Mouse (Mus musculus) forebrain, embryonic 14.5 days (tissue): Measurements from ENCODE around the gene Slc20a1. TPM values are rescaled to one million over a fixed set of nuclear protein-coding genes. Genes with fewer than 3 reads are reported as not detected.

Experiments
- ATAC-seq: fragments of 200-750 bp; cut with Nextera tagmentation; 2 replicates; pipeline ENCODE4 v1.8.0; 2017; ENCODE audit warnings: mild to moderate bottlenecking, moderate library complexity
- DNase-seq: peaks from one replicate; pipeline ENCODE4 v3.0.0-alpha.2; 2015; ENCODE audit warnings: low spot score
- H3K27ac ChIP-seq: fragments of 300-500 bp; sonication (generic); 2 replicates; pipeline ENCODE4 v1.5.1; 2014; ENCODE audit warnings: low read depth, mild to moderate bottlenecking, control low read depth, low read length, moderate library complexity
- H3K27me3 ChIP-seq: fragments of 300-500 bp; sonication (generic); replicated peaks from 2 replicates; pipeline ENCODE4 v1.6.1; 2014; ENCODE audit warnings: low read length, control low read depth, mixed read lengths; ENCODE audit not compliant: control insufficient read depth, insufficient read depth
- H3K36me3 ChIP-seq: fragments of 300-500 bp; sonication (generic); 2 replicates; pipeline ENCODE4 v1.6.1; 2014; ENCODE audit warnings: low read length, control low read depth; ENCODE audit not compliant: control insufficient read depth, insufficient read depth
- H3K4me1 ChIP-seq: fragments of 300-500 bp; sonication (generic); 2 replicates; pipeline ENCODE4 v1.6.1; 2014; ENCODE audit warnings: antibody characterized with exemption, low read length, control low read depth; ENCODE audit not compliant: control insufficient read depth, insufficient read depth
- H3K4me2 ChIP-seq: fragments of 300-500 bp; sonication (generic); 2 replicates; pipeline ENCODE4 v1.6.1; 2014; ENCODE audit warnings: mild to moderate bottlenecking, control low read depth, low read length
- H3K4me3 ChIP-seq: fragments of 300-500 bp; sonication (generic); 2 replicates; pipeline ENCODE4 v1.5.1; 2014; ENCODE audit warnings: low read depth, low read length, control low read depth
- H3K9ac ChIP-seq: fragments of 300-500 bp; sonication (generic); 2 replicates; pipeline ENCODE4 v1.6.1; 2014; ENCODE audit warnings: mild to moderate bottlenecking, low read length, control low read depth, moderate library complexity
- H3K9me3 ChIP-seq: fragments of 300-500 bp; sonication (generic); replicated peaks from 2 replicates; pipeline ENCODE4 v1.6.1; 2016; ENCODE audit warnings: low read length, control low read depth, mixed read lengths; ENCODE audit not compliant: control insufficient read depth
- WGBS: fragments of 180-500 bp; shearing (Covaris S2); extraction: QIAGEN DNeasy Blood & Tissue Kit; methylation state at CpG from one replicate; pipeline ENCODE4 v1.1.7; 2014; 5-methylcytosine and 5-hydroxymethylcytosine counted together
- polyA plus RNA-seq: library from polyadenylated mRNA; unstranded; fragments of >200 nt; fragmentation: Nextera tagmentation; extraction: Ambion mirVana; gene quantifications from 2 replicates; pipeline ENCODE4 v1.2.1, GENCODE M21; 2014

Gene Slc20a1
- polyA plus RNA-seq, 1 experiment from 2014 or later = 46.8 TPM

- 14% methylated on average over 30 of the region's 31 CpGs for WGBS
- peaks cover 32% of the 10 kb centered on the region for H3K36me3 ChIP-seq
- peak overlapping the region; percentile 94 for H3K9ac ChIP-seq
- no peaks in the 10 kb centered on the region for H3K27me3 ChIP-seq
- peak overlapping the region; percentile 91 for H3K4me2 ChIP-seq
- peak overlapping the region; percentile 89 for H3K27ac ChIP-seq
- H3K9me3 ChIP-seq = no peaks in the 10 kb centered on the region
- H3K4me3 ChIP-seq = peak overlapping the region; percentile 81
- peaks cover 25% of the 10 kb centered on the region for H3K4me1 ChIP-seq
- ATAC-seq (peak; percentile 9), DNase-seq (peak; percentile 57)
Measured at GRCm38 (mm10) chr2:129199328-129200085, 943 bp downstream of the Slc20a1 start.

- Histone ChIP-seq H3K27ac (no peak overlapping the region), H3K9me3 (no peaks in the 10 kb centered on the region), H3K4me2 (no peak overlapping the region), H3K4me1 (peaks cover 15% of the 10 kb centered on the region), H3K36me3 (peaks cover 86% of the 10 kb centered on the region), H3K27me3 (no peaks in the 10 kb centered on the region), H3K9ac (no peak overlapping the region), H3K4me3 (no peak overlapping the region)
- DNase-seq (no peak), ATAC-seq (no peak)
- WGBS = 76% methylated on average over 6 of the region's 6 CpGs
Measured at GRCm38 (mm10) chr2:129205000-129205399, 6.4 kb downstream of the Slc20a1 start.

- Histone ChIP-seq H3K4me1 (no peaks in the 10 kb centered on the region), H3K4me2 (no peak overlapping the region), H3K27ac (no peak overlapping the region), H3K36me3 (peaks cover 97% of the 10 kb centered on the region), H3K9me3 (no peaks in the 10 kb centered on the region), H3K9ac (no peak overlapping the region), H3K27me3 (no peaks in the 10 kb centered on the region), H3K4me3 (no peak overlapping the region)
- ATAC-seq = no peak
- no peak for DNase-seq
- 84% methylated on average over 8 of the region's 8 CpGs for WGBS
Measured at GRCm38 (mm10) chr2:129206824-129207223, 8.3 kb downstream of the Slc20a1 start.

DNA sequence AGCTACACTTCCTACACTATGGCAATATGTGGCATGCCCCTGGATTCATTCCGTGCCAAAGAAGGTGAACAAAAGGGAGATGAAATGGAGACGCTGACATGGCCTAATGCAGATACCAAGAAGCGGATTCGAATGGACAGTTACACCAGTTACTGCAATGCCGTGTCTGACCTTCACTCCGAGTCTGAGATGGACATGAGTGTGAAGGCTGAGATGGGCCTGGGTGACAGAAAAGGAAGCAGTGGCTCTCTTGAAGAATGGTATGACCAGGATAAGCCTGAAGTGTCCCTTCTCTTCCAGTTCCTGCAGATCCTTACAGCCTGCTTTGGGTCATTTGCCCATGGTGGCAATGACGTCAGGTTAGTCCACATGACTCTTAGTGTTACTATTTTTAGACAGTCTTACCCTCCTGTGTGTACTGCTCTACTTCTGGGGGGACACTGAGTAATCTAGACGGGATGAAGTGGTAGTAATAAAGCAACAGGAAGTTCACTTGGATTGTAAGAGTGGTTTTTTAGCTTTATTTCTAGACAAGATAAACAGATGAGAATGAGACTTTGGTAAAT is 9.7 kb downstream of the Slc20a1 start:
- 93% methylated on average over 8 of the region's 8 CpGs for WGBS
- Histone ChIP-seq H3K27me3 (no peaks in the 10 kb centered on the region), H3K4me2 (no peak overlapping the region), H3K4me3 (no peak overlapping the region), H3K27ac (no peak overlapping the region), H3K9me3 (no peaks in the 10 kb centered on the region), H3K4me1 (no peaks in the 10 kb centered on the region), H3K9ac (no peak overlapping the region), H3K36me3 (peaks cover 94% of the 10 kb centered on the region)
- ATAC-seq = no peak
- DNase-seq = no peak

- DNase-seq (no peak), ATAC-seq (no peak)
- peaks cover 75% of the 10 kb centered on the region for H3K36me3 ChIP-seq
- 91% methylated on average over 8 of the region's 8 CpGs for WGBS
- no peak overlapping the region for H3K4me2 ChIP-seq
- H3K9ac ChIP-seq = no peak overlapping the region
- no peak overlapping the region for H3K27ac ChIP-seq
- no peaks in the 10 kb centered on the region for H3K4me1 ChIP-seq
- H3K27me3 ChIP-seq = no peaks in the 10 kb centered on the region
- H3K4me3 ChIP-seq = no peak overlapping the region
- H3K9me3 ChIP-seq = no peaks in the 10 kb centered on the region
Measured at GRCm38 (mm10) chr2:129210089-129210749, 11.7 kb downstream of the Slc20a1 start.

- H3K4me3 ChIP-seq = no peak overlapping the region
- DNase-seq (no peak), ATAC-seq (no peak)
- H3K9me3 ChIP-seq = no peaks in the 10 kb centered on the region
- no peak overlapping the region for H3K27ac ChIP-seq
- H3K9ac ChIP-seq = no peak overlapping the region
- H3K36me3 ChIP-seq = peaks cover 65% of the 10 kb centered on the region
- WGBS = 68% methylated on average over 4 of the region's 4 CpGs
- no peak overlapping the region for H3K4me2 ChIP-seq
- H3K27me3 ChIP-seq = no peaks in the 10 kb centered on the region
- H3K4me1 ChIP-seq = no peaks in the 10 kb centered on the region
Measured at GRCm38 (mm10) chr2:129211255-129211654, 12.7 kb downstream of the Slc20a1 start.

- H3K4me2 ChIP-seq = no peak overlapping the region
- H3K9me3 ChIP-seq = no peaks in the 10 kb centered on the region
- H3K36me3 ChIP-seq = peaks cover 58% of the 10 kb centered on the region
- DNase-seq (no peak), ATAC-seq (no peak)
- H3K4me1 ChIP-seq = no peaks in the 10 kb centered on the region
- H3K9ac ChIP-seq = no peak overlapping the region
- no peak overlapping the region for H3K4me3 ChIP-seq
- no peaks in the 10 kb centered on the region for H3K27me3 ChIP-seq
- H3K27ac ChIP-seq = no peak overlapping the region
- WGBS = 85% methylated on average over 2 of the region's 2 CpGs
Measured at GRCm38 (mm10) chr2:129211957-129212356, 13.4 kb downstream of the Slc20a1 start.

- Histone ChIP-seq H3K9ac (no peak overlapping the region), H3K4me3 (no peak overlapping the region), H3K36me3 (peaks cover 52% of the 10 kb centered on the region), H3K9me3 (no peaks in the 10 kb centered on the region), H3K4me1 (no peaks in the 10 kb centered on the region), H3K27ac (no peak overlapping the region), H3K4me2 (no peak overlapping the region), H3K27me3 (no peaks in the 10 kb centered on the region)
- DNase-seq = no peak
- no peak for ATAC-seq
- 93% methylated on average over 7 of the region's 7 CpGs for WGBS
Measured at GRCm38 (mm10) chr2:129212566-129212965, 14.0 kb downstream of the Slc20a1 start.

- Histone ChIP-seq H3K27me3 (no peaks in the 10 kb centered on the region), H3K4me3 (no peak overlapping the region), H3K4me1 (no peaks in the 10 kb centered on the region), H3K4me2 (no peak overlapping the region), H3K9me3 (no peaks in the 10 kb centered on the region), H3K27ac (no peak overlapping the region), H3K36me3 (peaks cover 30% of the 10 kb centered on the region), H3K9ac (no peak overlapping the region)
- no peak for ATAC-seq
- no peak for DNase-seq
- WGBS = 96% methylated on average over 5 of the region's 5 CpGs
Measured at GRCm38 (mm10) chr2:129214774-129215173, 16.2 kb downstream of the Slc20a1 start.
